Mouse (Mus musculus) left cerebral cortex, postnatal 36 days (tissue): ENCODE measurements around the gene Ppp1r11. TPM values are rescaled to one million over a fixed set of nuclear protein-coding genes. Genes with fewer than 3 reads are reported as not detected.

Experiments
- DNase-seq, 2 experiments: peaks; one replicate each; pipeline ENCODE4 v3.0.0; 2021 to 2022; ENCODE audit warnings: low spot score in 2 of 2, mixed read lengths in 1 of 2
- intact Hi-C: fragments of 180-260 bp; cut with DNase I; formaldehyde crosslinking; loops from one replicate; pipeline ENCODE4 v1.15.1; 2025
- total RNA-seq, 2 experiments: library from RNA; stranded (reverse); gene quantifications; 2 replicates each; pipeline ENCODE4 v1.2.3; 2021

Ppp1r11 gene
- total RNA-seq, 2 experiments from 2014 or later: 126 to 130 TPM

- intact Hi-C loops: no loop called here
- DNase-seq: no peak
Observed at GRCm38 (mm10) chr17:36927496-36928120, 23.9 kb downstream of the Ppp1r11 start.

GRCm38 (mm10) chr17:36923491-36923890 is 28.1 kb downstream of the Ppp1r11 start:
- intact Hi-C loops: no loop called here
- DNase-seq: no peak

- intact Hi-C loops: no loop called here
- DNase-seq: no peak
Observed at GRCm38 (mm10) chr17:36922715-36923114, 28.8 kb downstream of the Ppp1r11 start.

- intact Hi-C loops: no loop called here
- DNase-seq: no peak
Observed at GRCm38 (mm10) chr17:36920239-36920638, 31.3 kb downstream of the Ppp1r11 start.

GRCm38 (mm10) chr17:36915076-36915475 is 36.5 kb downstream of the Ppp1r11 start:
- intact Hi-C loops: loop anchor here (5.0 kb wide), 2 partner anchors 132 to 287 kb away; partner anchors contain the start of genes Gabbr1 and Olfr94
- peak; percentile 32 to 49 for DNase-seq

GRCm38 (mm10) chr17:36914108-36914507 is 37.4 kb downstream of the Ppp1r11 start:
- peak; percentile 51 to 67 for DNase-seq
- intact Hi-C loops: no loop called here

- intact Hi-C loops: no loop called here
- no peak for DNase-seq
Observed at GRCm38 (mm10) chr17:36912031-36912430, 39.5 kb downstream of the Ppp1r11 start.

GRCm38 (mm10) chr17:36909802-36910201 is 41.7 kb downstream of the Ppp1r11 start:
- no peak for DNase-seq
- intact Hi-C loops: no loop called here

- no peak for DNase-seq
- intact Hi-C loops: no loop called here
Observed at GRCm38 (mm10) chr17:36908235-36908634, 43.3 kb downstream of the Ppp1r11 start.

GRCm38 (mm10) chr17:36903651-36904050 is 47.9 kb downstream of the Ppp1r11 start:
- DNase-seq: no peak
- intact Hi-C loops: no loop called here

- DNase-seq: no peak
- intact Hi-C loops: no loop called here
Observed at GRCm38 (mm10) chr17:36900691-36901090, 50.9 kb downstream of the Ppp1r11 start.

GRCm38 (mm10) chr17:36900001-36900400 is 51.5 kb downstream of the Ppp1r11 start:
- peak; percentile 6 to 42 for DNase-seq
- intact Hi-C loops: no loop called here

GRCm38 (mm10) chr17:36899376-36899775 is 52.2 kb downstream of the Ppp1r11 start:
- no peak for DNase-seq
- intact Hi-C loops: no loop called here

Other genes with a start within 250 kb of the Ppp1r11 start
- not detected for gene H2-M10.5, start 178.8 kb downstream of the Ppp1r11 start, total RNA-seq
- gene H2-M10.6, start 139.6 kb downstream of the Ppp1r11 start, total RNA-seq: not detected
- 10 to 100 TPM; 18.1 to 20.4 TPM for gene Trim26, start 114.6 kb downstream of the Ppp1r11 start, total RNA-seq
- gene Trim15, start 84.5 kb downstream of the Ppp1r11 start, total RNA-seq: not detected
- not detected for gene Trim10, start 82.2 kb downstream of the Ppp1r11 start, total RNA-seq
- not detected for gene Trim40, start 61.6 kb downstream of the Ppp1r11 start, total RNA-seq
- gene Trim31, start 53.6 kb downstream of the Ppp1r11 start, total RNA-seq: not detected
- gene Rnf39, start 8.8 kb downstream of the Ppp1r11 start, total RNA-seq: 1 to 10 TPM; 7.1 to 9.9 TPM
- 10 to 100 TPM; 32.1 to 33.5 TPM for gene Znrd1, start 6.8 kb upstream of the Ppp1r11 start, total RNA-seq
- gene Znrd1as, start 6.9 kb upstream of the Ppp1r11 start, total RNA-seq: 1 to 10 TPM; 3.6 to 3.8 TPM
- gene 2410137M14Rik, start 29.5 kb upstream of the Ppp1r11 start, total RNA-seq: not detected
- 1 to 10 TPM in 1 of 2 experiments, under 1 TPM in 1; 0.69 to 1.2 TPM for gene H2-M5, start 37.8 kb upstream of the Ppp1r11 start, total RNA-seq
- gene Zfp57, start 49.4 kb upstream of the Ppp1r11 start, total RNA-seq: 10 to 100 TPM; 11.5 to 20.4 TPM
- gene Mog, start 71.7 kb upstream of the Ppp1r11 start, total RNA-seq: 10 to 100 TPM; 48.3 to 87.0 TPM
- 100 to 1,000 TPM; 679 to 696 TPM for gene Gabbr1, start 94.2 kb upstream of the Ppp1r11 start, total RNA-seq
- not detected for gene Olfr90, start 136.8 kb upstream of the Ppp1r11 start, total RNA-seq
- not detected for gene Olfr91, start 146.5 kb upstream of the Ppp1r11 start, total RNA-seq
- gene Olfr92, start 168.3 kb upstream of the Ppp1r11 start, total RNA-seq: not detected
- gene Olfr93, start 209.8 kb upstream of the Ppp1r11 start, total RNA-seq: not detected
- gene Ubd, start 242.2 kb upstream of the Ppp1r11 start, total RNA-seq: not detected
- not detected for gene Olfr94, start 249.3 kb upstream of the Ppp1r11 start, total RNA-seq